Mouse (Mus musculus): ENCODE measurements around the gene Olfr453. TPM values are rescaled to one million over a fixed set of nuclear protein-coding genes. Genes with fewer than 3 reads are reported as not detected.

Olfr453 gene
- total and polyA plus RNA-seq, 3 experiments = not detected

- Histone ChIP-seq H3K27me3 (ENCODE audit: control insufficient read depth in 1 of 2, insufficient read depth in 2 of 2, low read length in 2 of 2) (no peaks in the 10 kb centered on the region), H3K36me3 (ENCODE audit: control insufficient read depth in 1 of 2, insufficient read depth in 2 of 2, low read length in 2 of 2) (no peaks in the 10 kb centered on the region), H3K79me2 (ENCODE audit: control insufficient read depth, insufficient read depth, low read length, poor library complexity) (no peaks in the 10 kb centered on the region), H3K4me3 (ENCODE audit: control insufficient read depth in 1 of 2, insufficient read depth in 1 of 2, low read depth in 2 of 2, low read length in 2 of 2) (no peak overlapping the region), H3K27ac (ENCODE audit: control insufficient read depth, low read depth, low read length) (no peak overlapping the region), H3K9ac (ENCODE audit: control insufficient read depth, low read depth, low read length, poor library complexity, severe bottlenecking) (no peak overlapping the region), H3K9me3 (replicated peaks; ENCODE audit: insufficient read depth, low read length) (no peaks in the 10 kb centered on the region), H3K4me1 (ENCODE audit: control insufficient read depth in 1 of 2, insufficient read depth in 2 of 2, low read length in 2 of 2) (no peaks in the 10 kb centered on the region)
- no peak for TF ChIP-seq MYC (IDR thresholded peaks at IDR 0.05; ENCODE audit: low read depth, low read length)
- TF ChIP-seq GATA1 (IDR thresholded peaks at IDR 0.05; ENCODE audit: low read depth, low read length) = no peak
- TF ChIP-seq POLR2A (IDR thresholded peaks at IDR 0.05; ENCODE audit: control insufficient read depth in 1 of 2, insufficient read depth in 1 of 2, low read depth in 1 of 2, low read length in 2 of 2, poor library complexity in 1 of 2) = no peak
- TF ChIP-seq TBP (IDR thresholded peaks at IDR 0.05; ENCODE audit: low read depth, low read length) = no peak
- no peak for TF ChIP-seq KAT2A (conservative IDR thresholded peaks at IDR 0.05; ENCODE audit: low read depth, low read length)
- TF ChIP-seq TCF12 (IDR thresholded peaks at IDR 0.05; ENCODE audit: low read depth, low read length) = no peak
- no peak for TF ChIP-seq RCOR1 (IDR thresholded peaks at IDR 0.05; ENCODE audit: low read depth, low read length)
- no peak for TF ChIP-seq EP300 (IDR thresholded peaks at IDR 0.05; ENCODE audit: low read depth in 1 of 2, low read length in 2 of 2)
- no peak for DNase-seq (ENCODE audit: low read depth, low spot score)
Observed at GRCm38 (mm10) chr6:42714668-42715067, 24.5 kb upstream of the Olfr453 start.

- no peaks in the 10 kb centered on the region for H3K27me3 ChIP-seq (ENCODE audit: control insufficient read depth in 1 of 2, insufficient read depth in 2 of 2, low read length in 2 of 2)
- no peaks in the 10 kb centered on the region for H3K36me3 ChIP-seq (ENCODE audit: control insufficient read depth in 1 of 2, insufficient read depth in 2 of 2, low read length in 2 of 2)
- no peaks in the 10 kb centered on the region for H3K9me3 ChIP-seq (replicated peaks; ENCODE audit: insufficient read depth, low read length)
- no peaks in the 10 kb centered on the region for H3K79me2 ChIP-seq (ENCODE audit: control insufficient read depth, insufficient read depth, low read length, poor library complexity)
- H3K4me1 ChIP-seq (ENCODE audit: control insufficient read depth in 1 of 2, insufficient read depth in 2 of 2, low read length in 2 of 2) = no peaks in the 10 kb centered on the region
- H3K9ac ChIP-seq (ENCODE audit: control insufficient read depth, low read depth, low read length, poor library complexity, severe bottlenecking) = no peak overlapping the region
- DNase-seq (ENCODE audit: low read depth, low spot score) = no peak
- TF ChIP-seq SIN3A (IDR thresholded peaks at IDR 0.05; ENCODE audit: low read length) = no peak
- TF ChIP-seq TCF12 (IDR thresholded peaks at IDR 0.05; ENCODE audit: low read depth, low read length) = no peak
- TF ChIP-seq ZC3H11A (IDR thresholded peaks at IDR 0.05; ENCODE audit: low read depth, low read length) = no peak
- no peak for TF ChIP-seq ETS1 (IDR thresholded peaks at IDR 0.05; ENCODE audit: low read depth, low read length)
- TF ChIP-seq MAFK (IDR thresholded peaks at IDR 0.05; ENCODE audit: borderline replicate concordance, low read depth, low read length) = no peak
- TF ChIP-seq UBTF (IDR thresholded peaks at IDR 0.05; ENCODE audit: borderline replicate concordance, insufficient read depth, low read depth, low read length) = no peak
- no peak for TF ChIP-seq POLR2AphosphoS2 (IDR thresholded peaks at IDR 0.05; ENCODE audit: low read length)
- no peak for TF ChIP-seq EP300 (IDR thresholded peaks at IDR 0.05; ENCODE audit: low read depth in 1 of 2, low read length in 2 of 2)
- no peak for TF ChIP-seq TAL1 (IDR thresholded peaks at IDR 0.05; ENCODE audit: low read length)
- TF ChIP-seq POLR2A (IDR thresholded peaks at IDR 0.05; ENCODE audit: control insufficient read depth in 1 of 2, insufficient read depth in 1 of 2, low read depth in 1 of 2, low read length in 2 of 2, poor library complexity in 1 of 2) = no peak
- TF ChIP-seq NELFE (IDR thresholded peaks at IDR 0.05; ENCODE audit: low read depth, low read length) = no peak
- H3K4me3 ChIP-seq (ENCODE audit: control insufficient read depth in 1 of 2, insufficient read depth in 1 of 2, low read depth in 2 of 2, low read length in 2 of 2) = no peak overlapping the region
- no peak overlapping the region for H3K27ac ChIP-seq (ENCODE audit: control insufficient read depth, low read depth, low read length)
Observed at GRCm38 (mm10) chr6:42717973-42718372, 21.2 kb upstream of the Olfr453 start.
